Mouse (Mus musculus) hindbrain, embryonic 14.5 days (tissue): Measurements from ENCODE around the gene Tnrc6c. TPM values are rescaled to one million over a fixed set of nuclear protein-coding genes. Genes with fewer than 3 reads are reported as not detected.

ENCODE experiments used
- ATAC-seq: fragments of 200-750 bp; cut with Nextera tagmentation; 2 replicates; pipeline ENCODE4 v1.8.0; 2017; ENCODE audit warnings: moderate number of reproducible peaks, mild to moderate bottlenecking, moderate TSS enrichment, moderate library complexity; ENCODE audit not compliant: low FRiP score
- DNase-seq: peaks from one replicate; pipeline ENCODE4 v3.0.0-alpha.2; 2015; ENCODE audit warnings: low spot score
- H3K27ac ChIP-seq: fragments of 300-500 bp; sonication (generic); 2 replicates; pipeline ENCODE4 v1.5.1; 2014; ENCODE audit warnings: mild to moderate bottlenecking, moderate library complexity
- H3K27me3 ChIP-seq: fragments of 300-500 bp; sonication (generic); 2 replicates; pipeline ENCODE4 v1.6.1; 2014; ENCODE audit warnings: mild to moderate bottlenecking, low read length, mixed read lengths; ENCODE audit not compliant: control insufficient read depth, insufficient read depth
- H3K36me3 ChIP-seq: fragments of 300-500 bp; sonication (generic); replicated peaks from 2 replicates; pipeline ENCODE4 v1.6.1; 2014; ENCODE audit not compliant: control insufficient read depth, insufficient read depth
- H3K4me1 ChIP-seq: fragments of 300-500 bp; sonication (generic); replicated peaks from 2 replicates; pipeline ENCODE4 v1.6.1; 2014; ENCODE audit warnings: antibody characterized with exemption, low read length, mixed read lengths; ENCODE audit not compliant: control insufficient read depth, insufficient read depth
- H3K4me2 ChIP-seq: fragments of 300-500 bp; sonication (generic); replicated peaks from 2 replicates; pipeline ENCODE4 v1.6.1; 2014; ENCODE audit warnings: mild to moderate bottlenecking, moderate library complexity
- H3K4me3 ChIP-seq: fragments of 300-500 bp; sonication (generic); replicated peaks from 2 replicates; pipeline ENCODE4 v1.5.1; 2014; ENCODE audit warnings: mild to moderate bottlenecking, low read length
- H3K9ac ChIP-seq: fragments of 300-500 bp; sonication (generic); 2 replicates; pipeline ENCODE4 v1.6.1; 2014
- H3K9me3 ChIP-seq: fragments of 300-500 bp; sonication (generic); 2 replicates; pipeline ENCODE4 v1.6.1; 2016; ENCODE audit warnings: low read length; ENCODE audit not compliant: control insufficient read depth
- WGBS: fragments of 180-500 bp; shearing (Covaris S2); extraction: QIAGEN DNeasy Blood & Tissue Kit; methylation state at CpG from one replicate; pipeline ENCODE4 v1.1.7; 2014; 5-methylcytosine and 5-hydroxymethylcytosine counted together
- polyA plus RNA-seq: library from polyadenylated mRNA; unstranded; fragments of >200 nt; fragmentation: Nextera tagmentation; extraction: Ambion mirVana; gene quantifications from 2 replicates; pipeline ENCODE4 v1.2.1, GENCODE M21; 2014

The Tnrc6c gene
- polyA plus RNA-seq, 1 experiment from 2014 or later, result 25.1 TPM

DNA sequence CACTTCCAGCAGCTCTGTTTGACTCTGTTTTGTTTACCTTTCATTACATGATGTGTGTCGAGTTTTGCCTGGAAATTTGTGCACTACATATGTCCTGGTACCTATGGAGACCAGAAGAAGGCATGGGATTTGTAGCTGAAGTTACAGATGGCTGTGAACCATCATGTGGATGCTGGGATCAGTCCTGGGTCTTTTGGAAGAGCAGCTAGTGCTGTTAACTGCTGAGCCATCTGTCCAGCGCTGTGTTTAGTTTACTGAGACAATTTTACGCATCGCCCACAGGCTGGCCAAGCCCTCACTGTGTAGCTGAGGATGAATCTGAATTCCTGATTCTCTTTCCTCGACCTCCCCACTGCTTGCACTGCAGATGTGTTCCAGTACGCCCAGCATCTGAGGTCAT is 6.1 kb upstream of the Tnrc6c start:
- DNase-seq (no peak), ATAC-seq (no peak)
- no peak overlapping the region for H3K27ac ChIP-seq
- no peaks in the 10 kb centered on the region for H3K36me3 ChIP-seq
- 68% methylated on average over 6 of the region's 6 CpGs for WGBS
- peaks cover 1% of the 10 kb centered on the region; the same call in 1 of the 2 replicates for H3K4me1 ChIP-seq
- H3K27me3 ChIP-seq, result no peaks in the 10 kb centered on the region
- H3K4me2 ChIP-seq, result no peak overlapping the region
- H3K4me3 ChIP-seq, result no peak overlapping the region
- no peaks in the 10 kb centered on the region for H3K9me3 ChIP-seq
- H3K9ac ChIP-seq, result no peak overlapping the region

DNA sequence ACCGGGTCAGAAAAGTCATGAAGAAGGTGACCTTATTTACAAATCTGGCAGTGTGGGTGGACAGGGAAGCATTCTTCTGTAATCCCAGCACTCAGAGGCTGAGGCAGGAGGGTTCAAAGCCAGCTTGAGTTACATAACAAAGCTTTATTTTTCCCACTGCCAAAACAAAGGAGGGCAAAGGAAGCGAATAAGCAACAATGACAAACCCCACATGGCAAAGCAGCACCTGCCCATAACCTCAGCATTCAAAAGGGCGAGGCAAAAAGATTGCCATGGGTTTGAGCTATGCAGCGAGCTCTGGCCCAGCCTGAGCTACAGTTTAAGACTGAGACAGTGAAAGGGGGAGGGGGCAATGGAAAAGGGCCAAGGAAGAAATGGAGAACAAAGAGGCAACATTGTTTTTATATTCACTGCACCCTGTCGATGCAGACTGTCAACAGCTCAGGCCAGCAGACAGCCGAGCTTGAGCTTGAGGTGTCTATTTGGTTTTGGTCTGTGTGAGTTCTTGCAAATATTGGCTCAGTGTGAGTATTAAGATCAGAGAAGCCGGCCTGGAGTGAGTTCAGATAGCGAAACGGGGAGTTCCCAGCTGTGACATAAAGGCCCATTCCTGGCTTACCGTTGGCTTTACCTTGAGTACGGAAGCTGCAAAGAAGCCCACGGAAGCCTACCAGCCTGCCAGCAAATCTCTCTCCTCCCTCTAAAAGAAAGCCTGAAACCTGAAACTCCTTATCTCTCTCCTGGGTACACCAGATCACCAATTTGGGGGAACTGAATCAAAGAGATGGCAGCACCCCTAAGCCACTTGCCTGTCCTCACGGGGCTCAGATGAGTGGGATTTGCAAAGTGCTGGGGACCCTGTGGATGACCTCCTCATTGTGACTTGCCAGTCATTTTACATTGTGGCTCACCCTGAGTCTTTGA is 3.1 kb upstream of the Tnrc6c start:
- H3K9ac ChIP-seq, result no peak overlapping the region
- WGBS, result 77% methylated on average over 13 of the region's 13 CpGs
- no peak overlapping the region for H3K4me3 ChIP-seq
- no peaks in the 10 kb centered on the region for H3K36me3 ChIP-seq
- no peak overlapping the region for H3K27ac ChIP-seq
- H3K9me3 ChIP-seq, result no peaks in the 10 kb centered on the region
- ATAC-seq (no peak), DNase-seq (no peak)
- H3K4me1 ChIP-seq, result peaks cover 6% of the 10 kb centered on the region; the same call in 1 of the 2 replicates
- H3K4me2 ChIP-seq, result no peak overlapping the region
- H3K27me3 ChIP-seq, result no peaks in the 10 kb centered on the region

DNA sequence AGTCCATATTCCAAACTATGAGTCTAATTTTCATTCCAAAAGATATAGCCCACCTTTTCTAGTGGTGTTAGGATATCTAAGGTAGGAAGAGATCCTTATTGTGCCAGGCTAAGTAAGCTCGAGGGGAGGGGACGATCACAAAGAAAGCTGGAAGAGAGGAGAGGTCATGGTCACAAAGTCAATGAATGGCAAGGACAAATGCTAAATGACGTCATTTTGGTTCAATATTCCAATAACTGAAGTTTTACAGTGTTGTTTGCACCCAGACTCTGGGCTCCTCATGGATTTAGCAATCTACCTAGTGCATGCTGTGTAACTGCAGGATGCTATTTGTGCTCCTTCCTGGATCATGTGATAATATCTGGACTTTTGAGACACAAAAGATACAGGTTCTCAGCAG is 1.2 kb upstream of the Tnrc6c start:
- Histone ChIP-seq H3K27me3 (no peaks in the 10 kb centered on the region), H3K9ac (peak overlapping the region; percentile 97; the same call in 1 of the 2 replicates), H3K9me3 (no peaks in the 10 kb centered on the region), H3K36me3 (no peaks in the 10 kb centered on the region), H3K4me3 (peak overlapping the region; percentile 88; the same call in 1 of the 2 replicates), H3K4me2 (peak overlapping the region; percentile 60), H3K4me1 (peaks cover 23% of the 10 kb centered on the region), H3K27ac (peak overlapping the region; percentile 99)
- WGBS, result 51% methylated on average over 3 of the region's 3 CpGs
- no peak for DNase-seq
- ATAC-seq, result no peak

DNA sequence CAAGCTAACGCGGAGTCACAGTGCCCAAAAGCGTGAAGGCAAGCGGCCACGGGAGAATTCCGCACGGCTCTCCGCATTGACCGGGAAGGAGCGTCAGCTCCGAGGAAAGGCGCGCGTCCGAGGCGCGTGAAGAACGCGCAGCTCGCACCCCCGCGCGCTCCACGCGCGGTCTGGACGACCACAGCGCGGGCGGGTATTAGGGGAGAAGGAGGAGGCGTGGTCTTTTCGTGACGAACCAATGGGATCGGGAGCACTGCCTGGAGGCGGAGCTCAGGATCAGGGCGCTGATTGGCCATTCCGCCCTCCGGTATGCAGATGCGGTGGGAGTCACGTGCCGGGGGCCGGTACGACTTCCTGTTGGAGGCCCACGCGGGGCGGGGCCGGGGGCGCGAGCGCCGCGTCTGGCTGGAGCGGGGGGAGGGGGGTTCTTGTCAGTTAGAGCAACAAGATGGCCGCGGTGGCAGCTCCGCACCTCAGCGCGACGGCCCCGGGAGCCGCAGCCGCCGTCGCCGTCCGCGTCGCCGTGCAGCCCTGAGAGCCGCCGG is 363 bp downstream of the Tnrc6c start:
- Histone ChIP-seq H3K4me3 (peak overlapping the region; percentile 88), H3K36me3 (no peaks in the 10 kb centered on the region), H3K27ac (peak overlapping the region; percentile 99), H3K4me1 (peaks cover 36% of the 10 kb centered on the region), H3K9ac (peak overlapping the region; percentile 97), H3K9me3 (no peaks in the 10 kb centered on the region), H3K27me3 (no peaks in the 10 kb centered on the region), H3K4me2 (peak overlapping the region; percentile 75)
- peak; percentile 99 for DNase-seq
- WGBS, result under 1% methylated on average over 48 of the region's 71 CpGs
- ATAC-seq, result peak; percentile 98

DNA sequence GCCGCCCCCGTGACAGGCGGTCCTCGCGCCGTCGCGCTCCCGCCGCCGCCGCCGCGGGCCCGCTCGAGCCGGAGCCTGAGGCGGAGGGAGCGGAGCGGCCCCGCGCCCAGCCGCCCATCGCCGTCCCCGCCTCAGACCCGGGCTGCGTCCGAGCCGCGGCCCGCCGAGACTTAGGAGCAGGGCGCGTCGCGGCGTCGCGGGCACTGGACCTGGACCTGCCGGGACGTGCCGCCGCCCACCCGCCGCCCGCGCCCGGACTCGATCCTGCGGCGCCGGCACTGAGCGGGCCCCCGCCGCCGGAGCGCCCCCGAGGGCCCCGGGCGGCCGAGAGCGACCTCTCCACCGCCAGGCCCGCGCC is 824 bp downstream of the Tnrc6c start:
- DNase-seq, result no peak
- Histone ChIP-seq H3K9ac (peak overlapping the region; percentile 97), H3K4me2 (peak overlapping the region; percentile 75), H3K27ac (peak overlapping the region; percentile 99), H3K36me3 (no peaks in the 10 kb centered on the region), H3K4me1 (peaks cover 39% of the 10 kb centered on the region), H3K9me3 (no peaks in the 10 kb centered on the region), H3K4me3 (peak overlapping the region; percentile 88), H3K27me3 (no peaks in the 10 kb centered on the region)
- WGBS, result 1% methylated on average over 32 of the region's 66 CpGs
- peak; percentile 36 for ATAC-seq

DNA sequence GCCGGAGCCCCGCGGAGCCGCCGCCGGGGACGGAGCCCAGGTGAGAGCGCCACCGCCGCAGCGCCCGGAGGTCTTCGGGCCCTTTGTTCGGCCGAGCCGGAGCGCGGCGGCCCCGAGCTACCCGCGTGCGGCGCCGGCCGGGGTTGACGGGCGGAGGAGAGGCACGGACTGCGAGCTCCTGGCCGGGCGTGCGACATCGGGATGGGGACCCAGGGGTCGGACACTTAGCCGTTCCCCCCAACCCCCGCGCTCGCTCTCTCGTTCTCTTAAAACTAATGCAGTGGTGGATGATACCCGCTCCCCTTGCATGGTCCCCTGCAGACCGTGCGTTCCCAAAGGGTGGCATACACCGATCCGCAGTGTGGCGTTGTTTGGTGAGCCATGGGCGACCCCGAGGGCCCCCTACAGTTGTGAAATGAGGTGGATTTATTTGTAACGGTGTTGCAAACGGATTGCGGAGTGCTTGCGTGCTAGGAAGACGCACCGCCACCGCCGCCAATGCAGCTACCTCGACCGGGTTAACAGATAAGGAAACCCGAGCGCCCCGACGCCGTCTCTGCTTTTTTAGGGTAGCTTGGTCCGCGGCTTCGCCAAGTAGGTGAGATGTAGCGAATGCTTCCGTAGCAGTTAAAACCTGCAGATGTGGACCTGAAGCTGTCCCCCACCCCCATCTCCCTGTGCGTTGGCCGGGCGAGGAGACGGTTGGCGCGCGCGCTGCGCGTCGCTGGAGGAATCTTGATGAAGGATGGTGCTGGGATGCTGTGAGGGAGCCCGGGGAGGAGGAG is 1.4 kb downstream of the Tnrc6c start:
- Histone ChIP-seq H3K4me1 (peaks cover 45% of the 10 kb centered on the region), H3K27me3 (no peaks in the 10 kb centered on the region), H3K4me3 (peak overlapping the region; percentile 88), H3K36me3 (no peaks in the 10 kb centered on the region), H3K27ac (peak overlapping the region; percentile 99), H3K4me2 (peak overlapping the region; percentile 75), H3K9me3 (no peaks in the 10 kb centered on the region), H3K9ac (peak overlapping the region; percentile 97)
- DNase-seq, result peak; percentile 68
- WGBS, result under 1% methylated on average over 73 of the region's 80 CpGs
- no peak for ATAC-seq

DNA sequence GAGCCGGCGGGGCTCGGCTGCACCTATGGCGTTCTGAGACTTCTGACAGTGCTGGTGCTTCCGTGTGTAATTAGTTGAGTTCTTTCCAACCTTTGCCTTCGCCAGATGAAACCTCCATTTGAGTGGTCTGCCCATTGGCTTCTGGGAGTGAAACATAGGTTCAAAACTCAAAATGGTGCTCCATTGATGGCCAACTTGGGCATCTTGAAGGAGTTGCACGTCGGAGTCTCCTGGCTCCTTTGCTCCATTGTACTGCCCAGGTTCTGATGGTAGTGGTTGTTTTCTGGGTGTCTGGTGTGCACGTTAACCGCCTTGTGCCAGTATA is 1.9 kb downstream of the Tnrc6c start:
- 2% methylated on average over 10 of the region's 10 CpGs for WGBS
- Histone ChIP-seq H3K4me2 (peak overlapping the region; percentile 75), H3K9ac (peak overlapping the region; percentile 97), H3K27me3 (no peaks in the 10 kb centered on the region), H3K4me1 (peaks cover 50% of the 10 kb centered on the region), H3K4me3 (peak overlapping the region; percentile 88), H3K36me3 (no peaks in the 10 kb centered on the region), H3K9me3 (no peaks in the 10 kb centered on the region), H3K27ac (peak overlapping the region; percentile 99)
- ATAC-seq, result no peak
- no peak for DNase-seq

DNA sequence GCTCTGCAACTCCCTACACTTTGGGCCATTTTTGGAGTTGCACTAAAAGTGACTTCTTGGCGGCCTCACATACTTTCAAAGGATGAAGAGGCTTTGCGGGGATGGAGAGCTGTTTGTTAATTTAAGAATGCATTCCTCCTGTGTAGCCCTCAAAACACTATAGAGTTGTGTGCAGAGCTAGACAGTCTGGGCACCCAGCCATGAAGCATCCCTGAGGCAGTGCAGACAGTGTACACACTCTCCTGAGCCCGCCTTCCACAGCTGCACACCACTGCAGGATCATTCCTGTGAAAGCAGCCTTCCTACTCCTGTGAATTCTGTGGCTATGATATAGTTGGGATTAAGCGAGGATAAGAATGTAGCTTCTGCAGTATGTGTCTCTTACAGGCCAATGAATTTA is 4.9 kb downstream of the Tnrc6c start:
- Histone ChIP-seq H3K4me3 (no peak overlapping the region), H3K4me1 (peaks cover 46% of the 10 kb centered on the region), H3K9ac (no peak overlapping the region), H3K27me3 (no peaks in the 10 kb centered on the region), H3K27ac (0 out of 2 replicates have a peak overlapping the region, but pooled peaks have one; percentile 38), H3K9me3 (no peaks in the 10 kb centered on the region), H3K4me2 (peak overlapping the region; percentile 30), H3K36me3 (no peaks in the 10 kb centered on the region)
- 36% methylated on average over 4 of the region's 4 CpGs for WGBS
- ATAC-seq (no peak), DNase-seq (peak; percentile 63)
